Mouse (Mus musculus) cerebellum, adult 8-10 months (tissue): Measurements from ENCODE around the gene Ntrk3.
A peak's percentile ranks its signal among the peaks of the same experiment; 100 is the strongest.

Experiments
- DNase-seq: peaks from one replicate; pipeline ENCODE4 v3.0.0; 2022

Gene Ntrk3

GRCm38 (mm10) chr7:78737614-78738210 is at the start of gene Ntrk3:
Ntrk3 (minus strand) TSS chr7:78738012.
- DNase-seq, result no peak

- no peak for DNase-seq
Measured at GRCm38 (mm10) chr7:78785906-78786305, 48.1 kb upstream of the Ntrk3 start.

GRCm38 (mm10) chr7:78782639-78783581 is 45.1 kb upstream of the Ntrk3 start, which contains the start of the genes Mrps11 and Mrpl46:
Mrps11 (plus strand) TSS chr7:78783119.
Mrpl46 (minus strand) TSS chr7:78783531.
- peak; percentile 86 for DNase-seq

- DNase-seq, result no peak
Measured at GRCm38 (mm10) chr7:78778741-78779140, 40.9 kb upstream of the Ntrk3 start.

GRCm38 (mm10) chr7:78770936-78771335 is 33.1 kb upstream of the Ntrk3 start:
- DNase-seq, result no peak

- DNase-seq, result no peak
Measured at GRCm38 (mm10) chr7:78769075-78769652, 31.4 kb upstream of the Ntrk3 start.

GRCm38 (mm10) chr7:78767929-78768531 is 30.2 kb upstream of the Ntrk3 start:
- DNase-seq, result no peak

- DNase-seq, result peak; percentile 90
Measured at GRCm38 (mm10) chr7:78766019-78766683, 28.3 kb upstream of the Ntrk3 start.

- peak; percentile 37 for DNase-seq
Measured at GRCm38 (mm10) chr7:78765215-78765631, 27.4 kb upstream of the Ntrk3 start.

- no peak for DNase-seq
Measured at GRCm38 (mm10) chr7:78763801-78764200, 26.0 kb upstream of the Ntrk3 start.

GRCm38 (mm10) chr7:78754458-78755000 is 16.7 kb upstream of the Ntrk3 start:
- no peak for DNase-seq

GRCm38 (mm10) chr7:78753752-78754457 is 16.1 kb upstream of the Ntrk3 start:
- no peak for DNase-seq

GRCm38 (mm10) chr7:78752961-78753360 is 15.1 kb upstream of the Ntrk3 start:
- DNase-seq, result no peak

- no peak for DNase-seq
Measured at GRCm38 (mm10) chr7:78743731-78744385, 6.0 kb upstream of the Ntrk3 start.

- DNase-seq, result no peak
Measured at GRCm38 (mm10) chr7:78739351-78740000, 1.7 kb upstream of the Ntrk3 start.

- DNase-seq, result no peak
Measured at GRCm38 (mm10) chr7:78737196-78737595, 616 bp downstream of the Ntrk3 start.

- no peak for DNase-seq
Measured at GRCm38 (mm10) chr7:78731391-78731790, 6.4 kb downstream of the Ntrk3 start.

- DNase-seq, result no peak
Measured at GRCm38 (mm10) chr7:78724591-78724990, 13.2 kb downstream of the Ntrk3 start.

GRCm38 (mm10) chr7:78722051-78722450 is 15.8 kb downstream of the Ntrk3 start:
- no peak for DNase-seq

GRCm38 (mm10) chr7:78720989-78721816 is 16.6 kb downstream of the Ntrk3 start:
- no peak for DNase-seq
